Mouse (Mus musculus): ENCODE data around the gene Nolc1. TPM values are rescaled to one million over a fixed set of nuclear protein-coding genes. Genes with fewer than 3 reads are reported as not detected.

Gene Nolc1
- polyA plus RNA-seq, 1 experiment, result 74.3 TPM

DNA sequence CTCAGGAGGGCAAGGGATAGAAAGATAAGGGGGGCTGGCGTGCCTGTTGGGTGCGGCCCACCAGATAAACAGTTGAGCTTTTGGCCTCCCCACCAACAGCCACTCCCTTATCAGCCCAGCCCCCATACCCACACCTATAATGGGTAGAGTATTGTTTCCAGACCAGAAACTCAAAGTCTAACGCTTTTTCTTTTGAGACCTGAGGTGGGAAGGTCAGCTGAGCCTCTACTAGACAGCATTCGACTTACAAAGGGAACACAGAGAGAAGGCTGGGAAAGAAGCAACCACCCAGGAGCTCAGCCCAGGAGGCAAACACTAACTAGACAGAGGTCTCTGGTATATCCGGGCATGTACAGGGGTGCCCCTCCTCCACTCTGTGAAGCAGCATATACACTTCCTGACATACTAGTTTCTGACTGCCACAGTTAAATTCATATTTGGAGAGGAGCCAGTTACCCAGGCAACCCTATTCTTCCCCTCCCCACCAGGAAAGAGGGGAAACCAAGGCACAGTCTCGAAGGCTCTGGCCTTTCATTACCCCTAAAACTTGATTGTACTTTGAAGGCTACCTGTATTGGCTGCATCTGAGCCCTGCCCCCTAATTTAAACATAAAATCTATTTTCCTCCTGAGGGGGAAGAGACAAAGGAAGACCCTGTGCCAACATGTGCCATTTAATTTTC is 38.3 kb upstream of the Nolc1 start:
- Histone ChIP-seq H3K4me3 (ENCODE audit: insufficient read depth, poor library complexity, severe bottlenecking) (no peak overlapping the region), H3K36me3 (ENCODE audit: control insufficient read depth, insufficient read depth) (peaks cover 37% of the 10 kb centered on the region), H3ac (ENCODE audit: control insufficient read depth, insufficient read length, low read depth) (no peak overlapping the region), H3K79me2 (ENCODE audit: control insufficient read depth, insufficient read depth) (peaks cover 67% of the 10 kb centered on the region), H3K79me3 (ENCODE audit: low read depth) (peaks cover 46% of the 10 kb centered on the region), H3K27me3 (ENCODE audit: control insufficient read depth, insufficient read depth, insufficient read length) (no peaks in the 10 kb centered on the region)
- TF ChIP-seq MAX (IDR thresholded peaks at IDR 0.05) (no peak), FOSL1 (IDR thresholded peaks at IDR 0.05; ENCODE audit: insufficient read depth, low read length, poor library complexity, severe bottlenecking) (no peak), USF1 (IDR thresholded peaks at IDR 0.05; ENCODE audit: low read depth) (no peak), CTCF (IDR thresholded peaks at IDR 0.05; ENCODE audit: control insufficient read depth, insufficient read depth, insufficient read length) (no peak), MYOG (IDR thresholded peaks at IDR 0.05; ENCODE audit: control insufficient read depth, extremely low read depth, insufficient read length) (no peak), CEBPB (IDR thresholded peaks at IDR 0.05; ENCODE audit: low read depth) (no peak), MYOD1 (IDR thresholded peaks at IDR 0.05; ENCODE audit: control insufficient read depth, insufficient read length, low read depth) (no peak)

DNA sequence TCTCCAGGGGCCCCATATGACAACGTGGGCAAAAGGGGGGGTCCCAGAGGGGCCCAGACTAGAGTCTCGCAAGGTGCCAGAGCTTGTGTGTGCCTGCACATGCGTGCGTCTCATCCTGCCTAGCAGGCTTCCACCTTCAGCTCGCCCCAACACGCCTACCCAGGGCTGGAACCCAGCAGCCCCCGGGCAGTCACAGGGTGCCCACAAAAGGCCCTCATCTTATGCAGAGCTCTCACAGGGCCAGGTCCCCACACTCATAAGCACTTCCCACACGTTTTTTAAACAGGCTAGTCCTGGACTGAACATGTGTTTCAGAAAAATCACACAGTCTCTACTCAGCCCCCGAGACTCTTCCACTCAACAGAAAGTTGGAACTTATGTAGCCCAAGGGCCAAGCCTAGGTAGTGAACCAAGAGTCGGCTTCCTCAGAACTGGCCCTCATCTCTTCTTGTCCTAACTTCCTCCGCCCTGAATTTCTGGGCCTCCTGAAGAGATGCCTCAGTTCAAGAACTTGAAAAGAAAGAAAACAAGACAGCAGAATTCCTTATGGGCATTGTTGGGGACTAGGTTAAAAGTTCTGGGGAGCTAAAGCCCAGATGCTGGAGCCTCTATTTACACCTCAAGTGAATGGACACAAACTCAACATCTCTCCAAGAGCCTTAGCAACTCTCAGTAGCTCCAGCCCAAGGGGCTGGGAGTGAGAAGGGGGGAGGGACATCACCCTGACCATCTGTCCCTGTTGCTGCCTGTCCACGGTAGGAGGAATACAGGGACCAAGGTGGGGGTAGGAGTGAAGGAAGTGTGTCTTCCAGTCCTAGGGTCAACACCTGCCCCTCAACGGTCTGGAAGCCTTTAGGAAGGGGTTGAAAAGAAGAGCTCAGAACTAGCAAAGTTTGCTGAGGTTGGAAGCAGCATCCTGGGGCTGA is 37.5 kb upstream of the Nolc1 start:
- peaks cover 54% of the 10 kb centered on the region for H3K79me3 ChIP-seq (ENCODE audit: low read depth)
- H3K27me3 ChIP-seq (ENCODE audit: control insufficient read depth, insufficient read depth, insufficient read length), result no peaks in the 10 kb centered on the region
- peaks cover 75% of the 10 kb centered on the region for H3K79me2 ChIP-seq (ENCODE audit: control insufficient read depth, insufficient read depth)
- H3K4me3 ChIP-seq (ENCODE audit: insufficient read depth, poor library complexity, severe bottlenecking), result peak overlapping the region; percentile 36
- TF ChIP-seq FOSL1 (IDR thresholded peaks at IDR 0.05; ENCODE audit: insufficient read depth, low read length, poor library complexity, severe bottlenecking), result no peak
- no peak for TF ChIP-seq MYOG (IDR thresholded peaks at IDR 0.05; ENCODE audit: control insufficient read depth, extremely low read depth, insufficient read length)
- TF ChIP-seq CEBPB (IDR thresholded peaks at IDR 0.05; ENCODE audit: low read depth), result no peak
- no peak for TF ChIP-seq CTCF (IDR thresholded peaks at IDR 0.05; ENCODE audit: control insufficient read depth, insufficient read depth, insufficient read length)
- TF ChIP-seq MYOD1 (IDR thresholded peaks at IDR 0.05; ENCODE audit: control insufficient read depth, insufficient read length, low read depth), result no peak
- no peak for TF ChIP-seq USF1 (IDR thresholded peaks at IDR 0.05; ENCODE audit: low read depth)
- peak overlapping the region; percentile 64 for H3ac ChIP-seq (ENCODE audit: control insufficient read depth, insufficient read length, low read depth)
- peaks cover 31% of the 10 kb centered on the region for H3K36me3 ChIP-seq (ENCODE audit: control insufficient read depth, insufficient read depth)

DNA sequence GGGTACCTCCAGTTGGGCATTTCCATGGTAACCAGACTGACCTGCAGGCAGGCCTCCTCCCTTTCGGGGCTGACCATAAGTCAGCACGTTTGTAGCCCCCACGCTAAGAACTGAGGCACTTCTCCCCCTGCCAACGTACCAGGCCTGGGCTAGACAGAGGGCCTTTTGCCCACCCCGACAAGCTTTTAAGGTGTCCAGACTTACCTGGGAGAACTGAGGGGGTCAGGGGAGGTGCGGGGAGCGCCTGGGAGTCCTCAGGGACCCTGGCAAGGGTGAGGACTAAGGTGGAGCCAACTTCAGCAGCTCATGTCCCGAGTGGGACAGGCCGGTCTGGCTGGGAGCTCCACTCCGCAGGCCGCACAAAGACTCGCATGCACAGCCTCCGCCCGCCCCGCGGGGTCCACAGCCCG is 36.8 kb upstream of the Nolc1 start:
- no peak for TF ChIP-seq MYOG (IDR thresholded peaks at IDR 0.05; ENCODE audit: control insufficient read depth, extremely low read depth, insufficient read length)
- no peak for TF ChIP-seq MYOD1 (IDR thresholded peaks at IDR 0.05; ENCODE audit: control insufficient read depth, insufficient read length, low read depth)
- TF ChIP-seq USF1 (IDR thresholded peaks at IDR 0.05; ENCODE audit: low read depth), result no peak
- no peak for TF ChIP-seq MAX (IDR thresholded peaks at IDR 0.05)
- no peak for TF ChIP-seq FOSL1 (IDR thresholded peaks at IDR 0.05; ENCODE audit: insufficient read depth, low read length, poor library complexity, severe bottlenecking)
- TF ChIP-seq CTCF (IDR thresholded peaks at IDR 0.05; ENCODE audit: control insufficient read depth, insufficient read depth, insufficient read length), result no peak
- no peak for TF ChIP-seq CEBPB (IDR thresholded peaks at IDR 0.05; ENCODE audit: low read depth)
- H3ac ChIP-seq (ENCODE audit: control insufficient read depth, insufficient read length, low read depth), result peak overlapping the region; percentile 64
- peaks cover 60% of the 10 kb centered on the region for H3K79me3 ChIP-seq (ENCODE audit: low read depth)
- H3K27me3 ChIP-seq (ENCODE audit: control insufficient read depth, insufficient read depth, insufficient read length), result no peaks in the 10 kb centered on the region
- peaks cover 24% of the 10 kb centered on the region for H3K36me3 ChIP-seq (ENCODE audit: control insufficient read depth, insufficient read depth)
- peak overlapping the region; percentile 36 for H3K4me3 ChIP-seq (ENCODE audit: insufficient read depth, poor library complexity, severe bottlenecking)
- H3K79me2 ChIP-seq (ENCODE audit: control insufficient read depth, insufficient read depth), result peaks cover 82% of the 10 kb centered on the region

DNA sequence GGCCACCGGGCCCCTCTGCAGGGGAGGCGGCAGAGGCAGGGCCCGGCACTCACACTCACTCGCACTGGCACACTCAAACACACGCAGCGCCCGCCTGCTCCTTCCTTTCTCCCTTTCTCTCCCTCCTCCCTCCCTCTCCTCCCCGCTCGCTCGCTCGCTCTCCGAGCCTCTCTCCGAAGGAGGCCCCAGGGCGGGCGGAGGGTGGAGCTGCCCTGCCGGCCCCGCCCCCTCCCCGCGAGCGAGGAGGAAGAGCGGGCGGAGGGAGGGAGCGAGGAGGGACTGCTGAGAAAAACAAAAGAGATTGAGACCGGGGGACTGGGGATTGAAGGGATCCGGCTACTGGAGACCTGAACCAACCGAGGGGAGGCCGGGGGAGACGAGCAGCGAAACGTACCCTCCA is 36.2 kb upstream of the Nolc1 start:
- peaks cover 66% of the 10 kb centered on the region for H3K79me3 ChIP-seq (ENCODE audit: low read depth)
- H3ac ChIP-seq (ENCODE audit: control insufficient read depth, insufficient read length, low read depth), result peak overlapping the region; percentile 72
- peaks cover 18% of the 10 kb centered on the region for H3K36me3 ChIP-seq (ENCODE audit: control insufficient read depth, insufficient read depth)
- peaks cover 88% of the 10 kb centered on the region for H3K79me2 ChIP-seq (ENCODE audit: control insufficient read depth, insufficient read depth)
- TF ChIP-seq MAX (IDR thresholded peaks at IDR 0.05) (peak; percentile 21), CTCF (IDR thresholded peaks at IDR 0.05; ENCODE audit: control insufficient read depth, insufficient read depth, insufficient read length) (no peak)
- peak overlapping the region; percentile 36 for H3K4me3 ChIP-seq (ENCODE audit: insufficient read depth, poor library complexity, severe bottlenecking)
- no peaks in the 10 kb centered on the region for H3K27me3 ChIP-seq (ENCODE audit: control insufficient read depth, insufficient read depth, insufficient read length)

DNA sequence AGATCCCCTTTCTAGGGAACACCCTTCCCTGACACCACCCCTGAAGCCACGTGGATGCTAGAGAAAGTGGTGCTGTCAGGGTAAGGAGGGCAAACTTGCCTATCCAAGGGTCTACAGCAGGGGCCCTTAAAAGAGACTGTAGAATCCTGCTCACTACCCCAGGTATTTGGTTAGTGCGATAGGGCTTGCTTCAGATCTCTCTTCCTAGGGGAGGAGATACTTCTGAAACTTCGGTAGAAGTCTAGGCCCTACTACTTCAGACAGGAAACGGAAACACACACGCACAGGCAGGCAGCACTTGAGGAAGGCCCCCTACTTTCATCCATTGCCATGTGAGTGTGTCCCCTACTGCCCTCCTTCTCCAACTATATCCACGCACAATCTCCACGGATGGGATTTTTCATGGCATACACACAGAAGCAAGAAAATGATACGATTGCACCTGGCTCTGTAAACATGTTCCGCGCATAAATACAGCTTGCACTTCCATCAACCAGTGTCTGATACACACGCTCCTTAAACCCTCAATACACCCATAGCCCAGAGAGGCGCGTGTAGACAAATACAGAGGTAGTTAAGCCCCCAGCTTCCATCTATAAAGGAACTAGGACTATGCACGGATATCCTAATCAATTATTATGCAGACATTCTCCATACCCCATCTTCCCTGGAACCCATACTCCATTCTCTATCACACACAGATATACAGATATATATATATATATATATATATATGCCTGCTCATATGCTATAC is 35.3 kb upstream of the Nolc1 start:
- Histone ChIP-seq H3K36me3 (ENCODE audit: control insufficient read depth, insufficient read depth) (peaks cover 10% of the 10 kb centered on the region), H3K27me3 (ENCODE audit: control insufficient read depth, insufficient read depth, insufficient read length) (no peaks in the 10 kb centered on the region), H3K79me3 (ENCODE audit: low read depth) (peaks cover 66% of the 10 kb centered on the region), H3K79me2 (ENCODE audit: control insufficient read depth, insufficient read depth) (peaks cover 92% of the 10 kb centered on the region), H3ac (ENCODE audit: control insufficient read depth, insufficient read length, low read depth) (peak overlapping the region; percentile 15), H3K4me3 (ENCODE audit: insufficient read depth, poor library complexity, severe bottlenecking) (no peak overlapping the region)
- TF ChIP-seq FOSL1 (IDR thresholded peaks at IDR 0.05; ENCODE audit: insufficient read depth, low read length, poor library complexity, severe bottlenecking), result no peak
- no peak for TF ChIP-seq CEBPB (IDR thresholded peaks at IDR 0.05; ENCODE audit: low read depth)
- no peak for TF ChIP-seq CTCF (IDR thresholded peaks at IDR 0.05; ENCODE audit: control insufficient read depth, insufficient read depth, insufficient read length)
- no peak for TF ChIP-seq USF1 (IDR thresholded peaks at IDR 0.05; ENCODE audit: low read depth)
- TF ChIP-seq MYOG (IDR thresholded peaks at IDR 0.05; ENCODE audit: control insufficient read depth, extremely low read depth, insufficient read length), result no peak
- TF ChIP-seq MYOD1 (IDR thresholded peaks at IDR 0.05; ENCODE audit: control insufficient read depth, insufficient read length, low read depth), result no peak
- no peak for TF ChIP-seq MAX (IDR thresholded peaks at IDR 0.05)
